ENCODE assay signal across 8 mouse cellular contexts in the genomic region with DNA sequence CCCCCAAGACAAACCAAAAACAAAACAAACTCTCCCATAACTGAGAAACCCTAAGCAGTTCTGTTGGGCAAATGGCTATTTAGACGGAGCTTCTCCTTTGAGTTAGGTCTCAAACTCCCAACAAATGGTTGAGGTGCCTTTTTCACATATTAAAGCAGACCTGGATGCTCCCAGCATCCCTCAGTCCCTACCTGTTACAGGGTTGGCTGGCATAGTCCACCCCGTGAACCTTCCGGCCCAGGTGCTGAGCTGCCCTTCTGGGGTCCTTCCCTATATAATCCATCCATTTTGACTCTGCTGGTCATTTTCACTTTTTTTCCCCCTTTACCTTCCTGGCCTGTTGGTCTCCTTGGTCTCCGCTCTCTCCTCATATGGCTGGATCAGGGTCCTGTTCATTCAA. TPM values are rescaled to one million over a fixed set of nuclear protein-coding genes. Genes with fewer than 3 reads are reported as not detected.
DNase-seq lines count a peak whose midpoint lies in the region; ATAC-seq and TF ChIP-seq lines count a peak whose summit lies in the region.

No protein-coding gene starts in this region.

- 0 out of 2 replicates have a peak, but pooled peaks have one; percentile 9 for ATAC-seq in cerebellum, adult (ENCODE audit: insufficient number of reproducible peaks, low FRiP score, low TSS enrichment)
- no peak for ATAC-seq in liver, embryonic 12.5 days
- ATAC-seq in stomach, postnatal 0 days (ENCODE audit: low FRiP score, low TSS enrichment): no peak

- no peak for TF ChIP-seq POLR2A in testis, adult 2 months (IDR thresholded peaks at IDR 0.05; ENCODE audit: control insufficient read depth, low read depth, low read length)

- WGBS in liver, embryonic 12.5 days (ENCODE audit: insufficient replicate concordance): 77% methylated on average over 4 of the region's 4 CpGs
- WGBS in stomach, postnatal 0 days: 86% methylated on average over 4 of the region's 4 CpGs

- peaks cover 2% of the 10 kb centered on the region; the same call in 1 of the 2 replicates for H3K4me1 ChIP-seq in testis, adult 2 months (ENCODE audit: control insufficient read depth, insufficient read depth, low read length)
- H3K4me1 ChIP-seq in liver, embryonic 12.5 days: peaks cover 26% of the 10 kb centered on the region
- H3K4me1 ChIP-seq in stomach, postnatal 0 days (replicated peaks; ENCODE audit: control insufficient read depth, insufficient read depth): no peaks in the 10 kb centered on the region; the same call in 1 of the 2 replicates

- H3K27me3 ChIP-seq in testis, adult 2 months (ENCODE audit: control insufficient read depth, insufficient read depth, low read length): no peaks in the 10 kb centered on the region
- no peaks in the 10 kb centered on the region for H3K27me3 ChIP-seq in liver, embryonic 12.5 days (replicated peaks)
- H3K27me3 ChIP-seq in stomach, postnatal 0 days (ENCODE audit: control insufficient read depth, insufficient read depth, low read length): no peaks in the 10 kb centered on the region

- H3K27ac ChIP-seq in testis, adult 2 months (ENCODE audit: control insufficient read depth, insufficient read depth, low read depth, low read length): peak overlapping the region; percentile 24; the same call in 1 of the 2 replicates
- H3K27ac ChIP-seq in liver, embryonic 12.5 days: peak overlapping the region; percentile 39; the same call in 1 of the 2 replicates
- H3K27ac ChIP-seq in stomach, postnatal 0 days (replicated peaks): no peak overlapping the region

- peaks cover 7% of the 10 kb centered on the region; the same call in 1 of the 2 replicates for H3K9me3 ChIP-seq in liver, embryonic 12.5 days (replicated peaks)
- H3K9me3 ChIP-seq in stomach, postnatal 0 days (ENCODE audit: control insufficient read depth, low read length): no peaks in the 10 kb centered on the region; the same call in 1 of the 2 replicates

- 0 out of 2 replicates have a peak overlapping the region, but pooled peaks have one; percentile 77 for H3K9ac ChIP-seq in liver, embryonic 12.5 days
- no peak overlapping the region for H3K9ac ChIP-seq in stomach, postnatal 0 days (ENCODE audit: low read length)

- TF ChIP-seq EP300 in stomach, postnatal 0 days (optimal IDR thresholded peaks at IDR 0.05): no peak

- no peak for DNase-seq in cerebellum, postnatal 36 days
- DNase-seq in testis, postnatal 10 days (ENCODE audit: low spot score): no peak
- DNase-seq in stomach, postnatal 0 days (ENCODE audit: low spot score): no peak
- no peak for DNase-seq in retina, embryonic 14.5 days (ENCODE audit: low spot score)
- no peak for DNase-seq in Muller cell, postnatal 12 days (ENCODE audit: inconsistent ontology term)

- TF ChIP-seq CTCF in testis, adult 2 months (IDR thresholded peaks at IDR 0.05; ENCODE audit: control insufficient read depth, insufficient read depth, insufficient replicate concordance, low read depth, low read length): no peak
- TF ChIP-seq CTCF in stomach, postnatal 0 days (IDR thresholded peaks at IDR 0.05; ENCODE audit: low read depth): no peak

- H3K36me3 ChIP-seq in testis, adult 2 months (ENCODE audit: control insufficient read depth, insufficient read depth, low read length): peaks cover 1% of the 10 kb centered on the region
- no peaks in the 10 kb centered on the region for H3K36me3 ChIP-seq in liver, embryonic 12.5 days
- H3K36me3 ChIP-seq in stomach, postnatal 0 days (ENCODE audit: control insufficient read depth, insufficient read depth, low read length): no peaks in the 10 kb centered on the region

- peak overlapping the region; percentile 97 for H3K4me3 ChIP-seq in testis, adult 2 months (ENCODE audit: control insufficient read depth, low read depth, low read length)
- peak overlapping the region; percentile 80 for H3K4me3 ChIP-seq in liver, embryonic 12.5 days
- no peak overlapping the region for H3K4me3 ChIP-seq in stomach, postnatal 0 days (ENCODE audit: low read depth, low read length)

- H3K4me2 ChIP-seq in liver, embryonic 12.5 days: peak overlapping the region; percentile 91
- peak overlapping the region; percentile 85 for H3K4me2 ChIP-seq in stomach, postnatal 0 days (replicated peaks; ENCODE audit: low read depth)

RNA-seq across cellular contexts. Expression of gene Kif3a, which starts 0.5 kb away (rescaled TPM):
- 26.2 and 31.0 TPM in 2 replicates for polyA plus RNA-seq in testis, adult 2 months (2012; rRNA removed)
- 13.7 and 14.5 TPM in 2 replicates for polyA plus RNA-seq in liver, embryonic 12.5 days (2016; fragmentation: Nextera tagmentation; extraction: Ambion mirVana)
- polyA plus RNA-seq in stomach, postnatal 0 days (2015; fragmentation: Nextera tagmentation; extraction: Ambion mirVana): 22.1 and 25.3 TPM in 2 replicates

RNA-seq across cellular contexts. Expression of gene Sept8, which starts 47.6 kb away (rescaled TPM):
- polyA plus RNA-seq in testis, adult 2 months (2012; rRNA removed): 3.0 and 3.2 TPM in 2 replicates
- polyA plus RNA-seq in liver, embryonic 12.5 days (2016; fragmentation: Nextera tagmentation; extraction: Ambion mirVana): 33.5 and 34.3 TPM in 2 replicates
- polyA plus RNA-seq in stomach, postnatal 0 days (2015; fragmentation: Nextera tagmentation; extraction: Ambion mirVana): 21.2 and 21.5 TPM in 2 replicates

RNA-seq across cellular contexts. Expression of gene Il4, which starts 51.8 kb away (rescaled TPM):
- not detected in 2 replicates for polyA plus RNA-seq in testis, adult 2 months (2012; rRNA removed)
- polyA plus RNA-seq in liver, embryonic 12.5 days (2016; fragmentation: Nextera tagmentation; extraction: Ambion mirVana): 0.81 TPM in 2 replicates
- 0.27 and 0.45 TPM in 2 replicates for polyA plus RNA-seq in stomach, postnatal 0 days (2015; fragmentation: Nextera tagmentation; extraction: Ambion mirVana)
